Mouse (Mus musculus): ENCODE measurements around the gene T.

DNA sequence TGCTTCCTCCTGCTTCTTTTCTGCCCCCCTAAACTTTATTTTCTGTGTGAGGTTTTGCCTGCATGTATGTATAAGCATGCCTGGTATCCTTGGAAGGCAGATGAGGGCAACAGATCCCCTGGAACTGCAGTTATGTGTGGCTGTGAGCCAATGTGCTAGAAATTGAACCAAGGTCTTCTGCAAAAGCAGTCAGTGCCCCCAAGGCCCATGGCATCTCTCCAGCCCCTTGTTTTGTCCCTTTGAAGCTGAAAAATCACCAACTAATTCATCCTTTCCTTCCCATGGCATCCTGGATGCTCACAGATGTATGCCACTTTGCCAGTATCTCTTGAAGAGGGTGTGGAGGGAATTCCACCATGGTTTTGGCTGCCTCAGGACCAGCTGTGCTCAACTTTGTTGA, 50.9 kb downstream of the T start:
- TF ChIP-seq CTCF (IDR thresholded peaks at IDR 0.05; ENCODE audit: low read depth, low read length) (no peak), POLR2A (IDR thresholded peaks at IDR 0.05; ENCODE audit: extremely low read depth, insufficient read depth, low read length) (no peak)
